Comparison of ENCODE assay signal across 44 mouse cellular contexts in the genomic region with DNA sequence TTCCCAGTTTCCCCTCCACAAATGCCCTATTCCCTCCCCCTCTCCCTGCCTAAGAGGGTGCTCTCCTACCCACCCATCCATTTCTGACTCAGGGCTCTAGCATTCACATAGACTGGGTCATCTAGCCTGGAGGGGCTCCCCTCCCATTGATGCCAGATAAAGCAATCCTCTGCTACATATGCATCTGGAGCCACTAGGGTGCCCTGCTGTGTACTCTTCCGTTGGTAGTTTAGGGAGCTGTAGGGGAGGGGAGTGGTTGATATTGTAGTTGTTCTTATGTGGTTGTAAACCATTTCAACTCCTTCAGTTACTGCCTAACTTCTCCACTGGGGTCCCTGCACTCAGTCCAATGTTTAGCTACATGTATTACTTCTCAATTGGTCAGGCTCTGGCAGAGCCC. TPM values are rescaled to one million over a fixed set of nuclear protein-coding genes. Genes with fewer than 3 reads are reported as not detected.
"Had no signal": no experiment of that assay in that cellular context is flagged by ENCODE, and none has a peak within 500 bp of the region (broad histone marks: within the 10 kb centered on the region; RNA-seq: fewer than 3 reads in every experiment).

No protein-coding gene starts in this region.

- H3K27ac ChIP-seq: gastrocnemius, adult 2 months; heart, embryonic 13.5 days; heart, embryonic 15.5 days; hindbrain, embryonic 10.5 days; hindbrain, embryonic 12.5 days; hindbrain, embryonic 14.5 days; intestine, embryonic 15.5 days; limb, embryonic 13.5 days; limb, embryonic 15.5 days; liver, embryonic 12.5 days; liver, embryonic 14.5 days had no signal

- H3K9me3 ChIP-seq: heart, embryonic 13.5 days; heart, embryonic 15.5 days; hindbrain, embryonic 10.5 days; hindbrain, embryonic 12.5 days; intestine, embryonic 15.5 days; limb, embryonic 13.5 days; limb, embryonic 15.5 days; liver, embryonic 12.5 days had no signal

- H3K9ac ChIP-seq: heart, embryonic 13.5 days; heart, embryonic 15.5 days; hindbrain, embryonic 12.5 days; hindbrain, embryonic 14.5 days; intestine, embryonic 15.5 days; limb, embryonic 13.5 days; limb, embryonic 15.5 days; liver, embryonic 12.5 days; liver, embryonic 14.5 days had no signal

- H3K4me1 ChIP-seq: heart, embryonic 13.5 days; heart, embryonic 15.5 days; hindbrain, embryonic 10.5 days; hindbrain, embryonic 12.5 days; intestine, embryonic 15.5 days; limb, embryonic 13.5 days; limb, embryonic 15.5 days; liver, embryonic 12.5 days had no signal

- DNase-seq: gastrocnemius, adult 2 months; gastrocnemius, postnatal 10 days; gastrocnemius, postnatal 25 days; heart, adult 18-20 months; heart, postnatal 14 days; heart, postnatal 36 days; kidney, adult 18-20 months; kidney, adult 8-10 months; kidney, postnatal 10 days; kidney, postnatal 36 days; layer of hippocampus, adult 9-11 months; layer of hippocampus, postnatal 36 days; left cerebral cortex, postnatal 4 days had no signal

- H3K4me3 ChIP-seq: gastrocnemius, adult 2 months; heart, embryonic 13.5 days; heart, embryonic 15.5 days; hindbrain, embryonic 10.5 days; hindbrain, embryonic 12.5 days; intestine, embryonic 15.5 days; limb, embryonic 13.5 days; limb, embryonic 15.5 days; liver, embryonic 12.5 days had no signal

- H3K4me2 ChIP-seq: heart, embryonic 11.5 days; heart, embryonic 13.5 days; heart, embryonic 15.5 days; hindbrain, embryonic 12.5 days; hindbrain, embryonic 14.5 days; intestine, embryonic 15.5 days; limb, embryonic 13.5 days; limb, embryonic 15.5 days; liver, embryonic 12.5 days had no signal

- H3K27me3 ChIP-seq: heart, embryonic 13.5 days; heart, embryonic 15.5 days; hindbrain, embryonic 12.5 days; intestine, embryonic 15.5 days; limb, embryonic 13.5 days; limb, embryonic 15.5 days; liver, embryonic 12.5 days had no signal

- ATAC-seq: hindbrain, embryonic 16.5 days; inflammation-experienced regulatory T-cells, adult 6 months; intestine, embryonic 15.5 days; intestine, postnatal 0 days; liver, embryonic 12.5 days had no signal

- H3K36me3 ChIP-seq: heart, embryonic 13.5 days; heart, embryonic 15.5 days; hindbrain, embryonic 10.5 days; hindbrain, embryonic 12.5 days; intestine, embryonic 15.5 days; limb, embryonic 13.5 days; limb, embryonic 15.5 days; liver, embryonic 12.5 days had no signal

RNA-seq across cellular contexts. Expression of a gene that starts 6.6 kb away (rescaled TPM):
- total RNA-seq: gastrocnemius, adult 2 months; gastrocnemius, postnatal 10 days; gastrocnemius, postnatal 25 days; gastrocnemius, postnatal 4 days; granulocyte monocyte progenitor cell, adult 5-6 weeks; heart, adult 18-20 months; heart, adult 8-10 months; heart, postnatal 14 days; heart, postnatal 36 days; layer of hippocampus, adult 18-20 months; layer of hippocampus, adult 8-10 months; layer of hippocampus, postnatal 14 days; layer of hippocampus, postnatal 36 days; left cerebral cortex, adult 18-20 months; left cerebral cortex, adult 8-10 months; left cerebral cortex, postnatal 10 days; left cerebral cortex, postnatal 25 days; left cerebral cortex, postnatal 4 days; liver, adult 2 months had no signal
- polyA plus RNA-seq: heart, embryonic 11.5 days; heart, embryonic 13.5 days; heart, embryonic 15.5 days; heart, postnatal 0 days; hindbrain, embryonic 10.5 days; hindbrain, embryonic 12.5 days; hindbrain, embryonic 14.5 days; hindbrain, embryonic 16.5 days; inflammation-experienced regulatory T-cells, adult 6 months; intestine, embryonic 15.5 days; intestine, postnatal 0 days; kidney, embryonic 14.5 days; kidney, embryonic 16.5 days; large intestine, adult 2 months; limb, embryonic 11.5 days; limb, embryonic 13.5 days; limb, embryonic 15.5 days; liver, adult 2 months; liver, embryonic 12.5 days; liver, embryonic 14.5 days; liver, embryonic 16.5 days had no signal

RNA-seq across cellular contexts. Expression of a gene that starts 20.0 kb away (rescaled TPM):
- total RNA-seq: gastrocnemius, adult 2 months; gastrocnemius, postnatal 10 days; gastrocnemius, postnatal 25 days; gastrocnemius, postnatal 4 days; granulocyte monocyte progenitor cell, adult 5-6 weeks; heart, adult 18-20 months; heart, adult 8-10 months; heart, postnatal 14 days; heart, postnatal 36 days; layer of hippocampus, adult 18-20 months; layer of hippocampus, adult 8-10 months; layer of hippocampus, postnatal 14 days; layer of hippocampus, postnatal 36 days; left cerebral cortex, adult 18-20 months; left cerebral cortex, adult 8-10 months; left cerebral cortex, postnatal 10 days; left cerebral cortex, postnatal 25 days; left cerebral cortex, postnatal 4 days; liver, adult 2 months had no signal
- polyA plus RNA-seq: heart, embryonic 11.5 days; heart, embryonic 13.5 days; heart, embryonic 15.5 days; heart, postnatal 0 days; hindbrain, embryonic 10.5 days; hindbrain, embryonic 12.5 days; hindbrain, embryonic 14.5 days; hindbrain, embryonic 16.5 days; inflammation-experienced regulatory T-cells, adult 6 months; intestine, embryonic 15.5 days; intestine, postnatal 0 days; kidney, embryonic 14.5 days; kidney, embryonic 16.5 days; large intestine, adult 2 months; limb, embryonic 11.5 days; limb, embryonic 13.5 days; limb, embryonic 15.5 days; liver, adult 2 months; liver, embryonic 12.5 days; liver, embryonic 14.5 days; liver, embryonic 16.5 days had no signal

RNA-seq across cellular contexts. Expression of a gene that starts 23.3 kb away (rescaled TPM):
- total RNA-seq: liver, adult 2 months had no signal
- polyA plus RNA-seq: heart, embryonic 11.5 days; heart, embryonic 13.5 days; heart, postnatal 0 days; hindbrain, embryonic 12.5 days; hindbrain, embryonic 14.5 days; intestine, embryonic 15.5 days; kidney, embryonic 14.5 days; large intestine, adult 2 months; limb, embryonic 13.5 days; limb, embryonic 15.5 days; liver, adult 2 months; liver, embryonic 16.5 days had no signal

RNA-seq across cellular contexts. Expression of a gene that starts 39.0 kb away (rescaled TPM):
- total RNA-seq: gastrocnemius, adult 2 months; gastrocnemius, postnatal 10 days; gastrocnemius, postnatal 25 days; gastrocnemius, postnatal 4 days; granulocyte monocyte progenitor cell, adult 5-6 weeks; heart, adult 18-20 months; heart, adult 8-10 months; heart, postnatal 14 days; heart, postnatal 36 days; layer of hippocampus, adult 18-20 months; layer of hippocampus, adult 8-10 months; layer of hippocampus, postnatal 14 days; layer of hippocampus, postnatal 36 days; left cerebral cortex, adult 18-20 months; left cerebral cortex, adult 8-10 months; left cerebral cortex, postnatal 10 days; left cerebral cortex, postnatal 25 days; left cerebral cortex, postnatal 4 days; liver, adult 2 months had no signal
- polyA plus RNA-seq: heart, embryonic 11.5 days; heart, embryonic 13.5 days; heart, embryonic 15.5 days; heart, postnatal 0 days; hindbrain, embryonic 10.5 days; hindbrain, embryonic 12.5 days; hindbrain, embryonic 14.5 days; hindbrain, embryonic 16.5 days; inflammation-experienced regulatory T-cells, adult 6 months; intestine, embryonic 15.5 days; intestine, postnatal 0 days; kidney, embryonic 14.5 days; kidney, embryonic 16.5 days; large intestine, adult 2 months; limb, embryonic 11.5 days; limb, embryonic 13.5 days; limb, embryonic 15.5 days; liver, adult 2 months; liver, embryonic 12.5 days; liver, embryonic 14.5 days; liver, embryonic 16.5 days had no signal

RNA-seq across cellular contexts. Expression of a gene that starts 41.0 kb away (rescaled TPM):
- total RNA-seq: gastrocnemius, adult 2 months; gastrocnemius, postnatal 10 days; gastrocnemius, postnatal 25 days; gastrocnemius, postnatal 4 days; granulocyte monocyte progenitor cell, adult 5-6 weeks; heart, adult 18-20 months; heart, adult 8-10 months; heart, postnatal 14 days; heart, postnatal 36 days; layer of hippocampus, adult 18-20 months; layer of hippocampus, adult 8-10 months; layer of hippocampus, postnatal 14 days; layer of hippocampus, postnatal 36 days; left cerebral cortex, adult 18-20 months; left cerebral cortex, adult 8-10 months; left cerebral cortex, postnatal 10 days; left cerebral cortex, postnatal 25 days; left cerebral cortex, postnatal 4 days; liver, adult 2 months had no signal
- polyA plus RNA-seq: heart, embryonic 11.5 days; heart, embryonic 13.5 days; heart, embryonic 15.5 days; heart, postnatal 0 days; hindbrain, embryonic 10.5 days; hindbrain, embryonic 12.5 days; hindbrain, embryonic 14.5 days; hindbrain, embryonic 16.5 days; intestine, embryonic 15.5 days; intestine, postnatal 0 days; kidney, embryonic 14.5 days; kidney, embryonic 16.5 days; large intestine, adult 2 months; limb, embryonic 11.5 days; limb, embryonic 13.5 days; limb, embryonic 15.5 days; liver, adult 2 months; liver, embryonic 12.5 days; liver, embryonic 14.5 days; liver, embryonic 16.5 days had no signal
